Mouse (Mus musculus) hindbrain, embryonic 14.5 days (tissue): ENCODE data around the gene Smarcc1. TPM values are rescaled to one million over a fixed set of nuclear protein-coding genes. Genes with fewer than 3 reads are reported as not detected.

ENCODE experiments used
- ATAC-seq: fragments of 200-750 bp; cut with Nextera tagmentation; 2 replicates; pipeline ENCODE4 v1.8.0; 2017; ENCODE audit warnings: moderate number of reproducible peaks, mild to moderate bottlenecking, moderate TSS enrichment, moderate library complexity; ENCODE audit not compliant: low FRiP score
- DNase-seq: peaks from one replicate; pipeline ENCODE4 v3.0.0-alpha.2; 2015; ENCODE audit warnings: low spot score
- H3K27ac ChIP-seq: fragments of 300-500 bp; sonication (generic); 2 replicates; pipeline ENCODE4 v1.5.1; 2014; ENCODE audit warnings: mild to moderate bottlenecking, moderate library complexity
- H3K27me3 ChIP-seq: fragments of 300-500 bp; sonication (generic); 2 replicates; pipeline ENCODE4 v1.6.1; 2014; ENCODE audit warnings: mild to moderate bottlenecking, low read length, mixed read lengths; ENCODE audit not compliant: control insufficient read depth, insufficient read depth
- H3K36me3 ChIP-seq: fragments of 300-500 bp; sonication (generic); replicated peaks from 2 replicates; pipeline ENCODE4 v1.6.1; 2014; ENCODE audit not compliant: control insufficient read depth, insufficient read depth
- H3K4me1 ChIP-seq: fragments of 300-500 bp; sonication (generic); replicated peaks from 2 replicates; pipeline ENCODE4 v1.6.1; 2014; ENCODE audit warnings: antibody characterized with exemption, low read length, mixed read lengths; ENCODE audit not compliant: control insufficient read depth, insufficient read depth
- H3K4me2 ChIP-seq: fragments of 300-500 bp; sonication (generic); replicated peaks from 2 replicates; pipeline ENCODE4 v1.6.1; 2014; ENCODE audit warnings: mild to moderate bottlenecking, moderate library complexity
- H3K4me3 ChIP-seq: fragments of 300-500 bp; sonication (generic); replicated peaks from 2 replicates; pipeline ENCODE4 v1.5.1; 2014; ENCODE audit warnings: mild to moderate bottlenecking, low read length
- H3K9ac ChIP-seq: fragments of 300-500 bp; sonication (generic); 2 replicates; pipeline ENCODE4 v1.6.1; 2014
- H3K9me3 ChIP-seq: fragments of 300-500 bp; sonication (generic); 2 replicates; pipeline ENCODE4 v1.6.1; 2016; ENCODE audit warnings: low read length; ENCODE audit not compliant: control insufficient read depth
- WGBS: fragments of 180-500 bp; shearing (Covaris S2); extraction: QIAGEN DNeasy Blood & Tissue Kit; methylation state at CpG from one replicate; pipeline ENCODE4 v1.1.7; 2014; 5-methylcytosine and 5-hydroxymethylcytosine counted together
- polyA plus RNA-seq: library from polyadenylated mRNA; unstranded; fragments of >200 nt; fragmentation: Nextera tagmentation; extraction: Ambion mirVana; gene quantifications from 2 replicates; pipeline ENCODE4 v1.2.1, GENCODE M21; 2014

Gene Smarcc1
- polyA plus RNA-seq, 1 experiment from 2014 or later = 98.7 TPM

GRCm38 (mm10) chr9:110244567-110244888, 127.0 kb downstream of the Smarcc1 start:
- Histone ChIP-seq H3K27me3 (no peaks in the 10 kb centered on the region), H3K4me2 (peak overlapping the region; percentile 95), H3K9me3 (no peaks in the 10 kb centered on the region), H3K36me3 (peaks cover 24% of the 10 kb centered on the region), H3K4me1 (peaks cover 29% of the 10 kb centered on the region), H3K9ac (peak overlapping the region; percentile 94), H3K27ac (peak overlapping the region; percentile 94), H3K4me3 (peak overlapping the region; percentile 95)
- DNase-seq (no peak), ATAC-seq (no peak)
- WGBS = 23% methylated on average over 7 of the region's 7 CpGs

- WGBS = under 1% methylated on average over 91 of the region's 93 CpGs
- peaks cover 22% of the 10 kb centered on the region for H3K36me3 ChIP-seq
- ATAC-seq = peak; percentile 64
- peak overlapping the region; percentile 95 for H3K4me2 ChIP-seq
- peak overlapping the region; percentile 94 for H3K27ac ChIP-seq
- H3K4me1 ChIP-seq = peaks cover 35% of the 10 kb centered on the region
- H3K4me3 ChIP-seq = peak overlapping the region; percentile 95
- no peaks in the 10 kb centered on the region for H3K9me3 ChIP-seq
- H3K9ac ChIP-seq = peak overlapping the region; percentile 94
- peak; percentile 70 for DNase-seq
- H3K27me3 ChIP-seq = no peaks in the 10 kb centered on the region
These were observed 127.5 kb downstream of the Smarcc1 start for GRCm38 (mm10) chr9:110244889-110245589.

DNA sequence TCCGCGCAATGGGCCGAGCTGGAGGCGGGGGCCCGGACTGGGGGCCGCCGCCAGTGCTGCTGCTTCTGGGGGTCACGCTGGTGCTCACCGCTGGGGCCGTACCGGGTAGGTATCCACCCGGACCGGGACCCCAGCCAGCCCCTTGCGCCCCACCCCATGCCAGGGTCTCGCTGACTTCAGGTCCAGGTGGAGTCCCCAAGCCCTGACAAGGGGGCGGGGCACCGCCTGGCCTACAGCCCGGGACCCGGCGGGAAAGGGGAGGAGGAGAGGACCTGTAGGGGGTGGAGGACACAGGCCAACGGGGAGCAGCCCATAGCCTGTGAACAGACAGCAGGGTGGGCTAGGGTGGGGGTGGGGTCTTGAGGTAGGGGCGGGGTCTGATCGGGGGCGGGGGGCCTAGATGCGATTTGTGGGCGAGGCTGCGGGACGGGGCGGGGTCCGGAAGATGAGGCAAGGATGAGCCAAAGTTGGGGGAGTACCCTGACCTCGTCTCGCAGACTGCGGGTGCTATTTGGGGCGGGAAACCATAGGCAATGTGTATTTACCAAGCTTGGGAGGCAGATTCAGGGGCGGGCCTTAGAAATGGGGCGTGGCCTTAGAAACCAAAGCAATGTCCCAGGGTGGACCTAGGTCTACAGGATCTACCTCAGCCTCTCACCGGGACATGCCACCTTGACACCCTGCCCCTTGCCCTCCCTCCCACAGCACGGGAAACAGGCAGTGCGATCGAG, 128.2 kb downstream of the Smarcc1 start:
- Histone ChIP-seq H3K4me2 (peak overlapping the region; percentile 95), H3K27ac (peak overlapping the region; percentile 94), H3K9ac (peak overlapping the region; percentile 94), H3K36me3 (peaks cover 22% of the 10 kb centered on the region), H3K4me1 (peaks cover 42% of the 10 kb centered on the region), H3K27me3 (no peaks in the 10 kb centered on the region), H3K9me3 (no peaks in the 10 kb centered on the region), H3K4me3 (peak overlapping the region; percentile 95)
- WGBS = 2% methylated on average over 36 of the region's 40 CpGs
- DNase-seq (peak; percentile 65), ATAC-seq (peak; percentile 67)

GRCm38 (mm10) chr9:110246321-110246640, 128.8 kb downstream of the Smarcc1 start:
- Histone ChIP-seq H3K9ac (peak overlapping the region; percentile 94), H3K27ac (peak overlapping the region; percentile 0; the same call in 1 of the 2 replicates), H3K9me3 (no peaks in the 10 kb centered on the region), H3K4me1 (peaks cover 47% of the 10 kb centered on the region), H3K4me2 (peak overlapping the region; percentile 95), H3K36me3 (peaks cover 22% of the 10 kb centered on the region), H3K4me3 (peak overlapping the region; percentile 95), H3K27me3 (no peaks in the 10 kb centered on the region)
- DNase-seq (peak; percentile 28), ATAC-seq (peak; percentile 9; the same call in 1 of the 2 replicates)
- 24% methylated on average over 13 of the region's 13 CpGs for WGBS

- no peak for DNase-seq
- no peak for ATAC-seq
- Histone ChIP-seq H3K4me3 (0 out of 2 replicates have a peak overlapping the region, but pooled peaks have one; percentile 95), H3K4me2 (peak overlapping the region; percentile 95), H3K4me1 (peaks cover 47% of the 10 kb centered on the region), H3K27me3 (no peaks in the 10 kb centered on the region), H3K27ac (peak overlapping the region; percentile 47; the same call in 1 of the 2 replicates), H3K9me3 (no peaks in the 10 kb centered on the region), H3K9ac (peak overlapping the region; percentile 94; the same call in 1 of the 2 replicates), H3K36me3 (peaks cover 24% of the 10 kb centered on the region)
- WGBS = 86% methylated on average over 10 of the region's 10 CpGs
These were observed 129.5 kb downstream of the Smarcc1 start for GRCm38 (mm10) chr9:110247049-110247448.

DNA sequence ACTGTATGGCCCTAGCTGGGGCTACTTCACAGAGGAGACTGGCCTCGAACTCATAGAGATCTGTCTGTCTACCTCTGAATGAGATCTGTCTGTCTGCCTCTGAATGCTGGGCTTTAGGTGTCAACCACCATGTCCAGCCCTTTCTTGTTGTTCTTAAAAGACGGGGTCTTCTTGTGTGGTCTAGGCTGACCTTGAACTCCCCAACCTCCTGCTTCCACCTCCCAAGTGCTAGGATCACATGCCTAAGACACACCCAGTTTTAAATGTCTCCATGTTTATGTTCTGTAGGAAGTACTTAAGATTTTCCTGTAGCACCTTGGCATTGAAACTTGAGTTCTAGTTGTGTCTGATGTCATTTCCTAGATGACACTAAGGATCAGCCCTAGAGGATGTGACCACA, 131.4 kb downstream of the Smarcc1 start:
- WGBS = 47% methylated on average over 2 of the region's 2 CpGs
- H3K4me3 ChIP-seq = no peak overlapping the region
- H3K27ac ChIP-seq = peak overlapping the region; percentile 93
- H3K9ac ChIP-seq = no peak overlapping the region
- no peaks in the 10 kb centered on the region for H3K27me3 ChIP-seq
- no peaks in the 10 kb centered on the region for H3K9me3 ChIP-seq
- peaks cover 47% of the 10 kb centered on the region for H3K4me1 ChIP-seq
- DNase-seq (no peak), ATAC-seq (no peak)
- peak overlapping the region; percentile 41; the same call in 1 of the 2 replicates for H3K4me2 ChIP-seq
- peaks cover 24% of the 10 kb centered on the region for H3K36me3 ChIP-seq

GRCm38 (mm10) chr9:110249823-110250543, 132.5 kb downstream of the Smarcc1 start:
- WGBS = 2% methylated on average over 11 of the region's 11 CpGs
- no peaks in the 10 kb centered on the region for H3K9me3 ChIP-seq
- peak overlapping the region; percentile 93 for H3K27ac ChIP-seq
- H3K4me2 ChIP-seq = peak overlapping the region; percentile 41
- 0 out of 2 replicates have a peak overlapping the region, but pooled peaks have one; percentile 9 for H3K4me3 ChIP-seq
- ATAC-seq = peak; percentile 78
- H3K36me3 ChIP-seq = peaks cover 24% of the 10 kb centered on the region
- H3K4me1 ChIP-seq = peaks cover 41% of the 10 kb centered on the region
- H3K9ac ChIP-seq = peak overlapping the region; percentile 43
- DNase-seq = peak; percentile 80
- H3K27me3 ChIP-seq = no peaks in the 10 kb centered on the region

GRCm38 (mm10) chr9:110250776-110251175, 133.3 kb downstream of the Smarcc1 start:
- Histone ChIP-seq H3K4me2 (peak overlapping the region; percentile 41), H3K36me3 (peaks cover 24% of the 10 kb centered on the region), H3K27me3 (no peaks in the 10 kb centered on the region), H3K4me1 (peaks cover 49% of the 10 kb centered on the region), H3K4me3 (no peak overlapping the region), H3K9me3 (no peaks in the 10 kb centered on the region), H3K27ac (peak overlapping the region; percentile 93), H3K9ac (peak overlapping the region; percentile 43; the same call in 1 of the 2 replicates)
- DNase-seq = no peak
- no peak for ATAC-seq
- WGBS = 74% methylated on average over 14 of the region's 14 CpGs
